Mouse (Mus musculus) erythroblast, embryonic 14.5 days (primary cell): ENCODE measurements around the gene Foxk2. TPM values are rescaled to one million over a fixed set of nuclear protein-coding genes. Genes with fewer than 3 reads are reported as not detected.
A peak's percentile ranks its signal among the peaks of the same experiment; 100 is the strongest.

Experiments used
- H3K27me3 ChIP-seq: 2 replicates; pipeline ENCODE4 v1.6.1; 2012; ENCODE audit warnings: inconsistent platforms; ENCODE audit not compliant: control insufficient read depth
- H3K36me3 ChIP-seq: 2 replicates; pipeline ENCODE4 v1.6.1; 2012; ENCODE audit warnings: mild to moderate bottlenecking, inconsistent platforms; ENCODE audit not compliant: control insufficient read depth
- H3K4me1 ChIP-seq: 2 replicates; pipeline ENCODE4 v1.6.1; 2012; ENCODE audit warnings: inconsistent platforms; ENCODE audit not compliant: control insufficient read depth
- H3K4me3 ChIP-seq: replicated peaks from 2 replicates; pipeline ENCODE3; 2012; ENCODE audit warnings: moderate library complexity, mild to moderate bottlenecking, inconsistent platforms
- H3K9me3 ChIP-seq: 2 replicates; pipeline ENCODE4 v1.6.1; 2012; ENCODE audit warnings: low read length, inconsistent platforms, mixed read lengths; ENCODE audit not compliant: control insufficient read depth
- GATA1 ChIP-seq: IDR thresholded peaks from 2 replicates; pipeline ENCODE4 v1.6.1; 2012; ENCODE audit warnings: low read length, inconsistent platforms, mixed read lengths
- TAL1 ChIP-seq: IDR thresholded peaks from 3 replicates; pipeline ENCODE4 v1.6.1; 2012; ENCODE audit warnings: low read length, inconsistent platforms, mixed read lengths
- polyA plus RNA-seq: library from polyadenylated mRNA; stranded (reverse); fragments of >175 nt; gene quantifications from 2 replicates; pipeline ENCODE4 v1.2.3, GENCODE M21; 2012

Gene Foxk2
- polyA plus RNA-seq, 1 experiment: 2.0 TPM

DNA sequence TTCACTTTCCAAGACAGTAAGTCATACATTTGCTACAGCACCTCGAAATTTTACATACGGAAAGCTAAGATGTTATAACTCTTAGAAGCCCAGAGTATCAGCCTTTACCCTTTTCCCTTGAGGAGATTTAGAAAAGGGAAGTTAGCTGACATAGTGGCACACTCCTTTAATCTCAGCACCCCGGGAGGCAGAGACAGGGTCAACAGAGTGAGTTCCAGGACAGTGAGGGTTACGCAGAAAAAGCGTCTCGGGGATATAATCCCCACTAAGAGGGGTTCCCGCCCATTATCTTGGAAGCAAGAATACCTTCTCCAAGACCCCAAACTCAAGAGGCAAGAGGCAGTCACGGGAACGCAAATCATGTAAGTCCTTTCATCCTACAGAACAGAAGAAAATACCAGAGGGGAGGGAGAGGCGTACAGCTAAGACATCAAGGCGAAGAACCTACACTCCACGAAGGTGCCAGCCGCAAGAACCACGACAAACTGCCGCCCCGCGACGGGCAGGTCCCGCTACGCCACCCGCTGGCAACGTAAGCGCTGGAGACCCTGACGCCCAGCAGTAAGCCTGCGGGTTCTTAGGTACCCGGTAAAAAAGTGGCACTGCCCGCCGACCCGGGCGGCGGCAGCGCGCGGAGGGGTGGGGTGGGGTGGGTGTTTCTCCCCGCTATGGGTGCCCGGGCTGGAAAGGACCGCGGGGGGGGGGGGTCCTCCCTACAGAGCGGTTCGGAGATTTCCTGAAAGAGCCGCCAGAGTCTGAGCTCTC, 93.7 kb downstream of the Foxk2 start:
- Histone ChIP-seq H3K4me3 (peak overlapping the region; percentile 89), H3K9me3 (no peaks in the 10 kb centered on the region), H3K4me1 (peaks cover 42% of the 10 kb centered on the region), H3K27me3 (peaks cover 3% of the 10 kb centered on the region), H3K36me3 (peaks cover 32% of the 10 kb centered on the region)
- TF ChIP-seq TAL1 (no peak), GATA1 (no peak)

- Histone ChIP-seq H3K27me3 (peaks cover 4% of the 10 kb centered on the region), H3K4me3 (peak within 1 kb of the TSS; percentile 89), H3K4me1 (peaks cover 42% of the 10 kb centered on the region), H3K9me3 (no peaks in the 10 kb centered on the region), H3K36me3 (peaks cover 26% of the 10 kb centered on the region)
- TF ChIP-seq GATA1 (no peak), TAL1 (no peak)
Measured at GRCm38 (mm10) chr11:121354091-121354707, 94.4 kb downstream of the Foxk2 start, which contains the start of gene Wdr45b. Gene Wdr45b, minus strand, starts transcription at chr11:121354445.

Other genes with a start within 250 kb of the Foxk2 start
- gene Cd7, start 220.6 kb upstream of the Foxk2 start, polyA plus RNA-seq: not detected in 2 replicates
- gene Sectm1b, start 196.4 kb upstream of the Foxk2 start, polyA plus RNA-seq: not detected in 2 replicates
- gene Sectm1a, start 178.8 kb upstream of the Foxk2 start, polyA plus RNA-seq: not detected in 2 replicates
- gene Tex19.2, start 141.3 kb upstream of the Foxk2 start, polyA plus RNA-seq: not detected in 2 replicates
- gene Tex19.1, start 113.8 kb upstream of the Foxk2 start, polyA plus RNA-seq: not detected in 2 replicates
- gene Uts2r, start 99.7 kb upstream of the Foxk2 start, polyA plus RNA-seq: 0.03 TPM in 1 of 2 replicates, not detected in the other
- 0.50 and 0.58 TPM in 2 replicates for gene Hexdc, start 55.6 kb upstream of the Foxk2 start, polyA plus RNA-seq
- 1.2 and 1.4 TPM in 2 replicates for gene Ogfod3, start 55.3 kb upstream of the Foxk2 start, polyA plus RNA-seq
- gene Cybc1, start 30.7 kb upstream of the Foxk2 start, polyA plus RNA-seq: 0.68 and 1.4 TPM in 2 replicates
- gene Narf, start 22.7 kb upstream of the Foxk2 start, polyA plus RNA-seq: 5.0 and 6.6 TPM in 2 replicates
- gene Wdr45b, start 94.5 kb downstream of the Foxk2 start, polyA plus RNA-seq: 0.39 and 0.46 TPM in 2 replicates
- 0.02 TPM in 1 of 2 replicates, not detected in the other for gene Rab40b, start 128.3 kb downstream of the Foxk2 start, polyA plus RNA-seq
- 3.4 and 5.6 TPM in 2 replicates for gene Fn3krp, start 161.4 kb downstream of the Foxk2 start, polyA plus RNA-seq
- 24.1 and 24.7 TPM in 2 replicates for gene Fn3k, start 174.9 kb downstream of the Foxk2 start, polyA plus RNA-seq
- gene Tbcd, start 192.0 kb downstream of the Foxk2 start, polyA plus RNA-seq: 0.42 and 0.45 TPM in 2 replicates